Mouse (Mus musculus) midbrain, embryonic 13.5 days (tissue): ENCODE measurements around the gene Chrnb1. TPM values are rescaled to one million over a fixed set of nuclear protein-coding genes. Genes with fewer than 3 reads are reported as not detected.

Experiments
- ATAC-seq: fragments of 200-750 bp; cut with Nextera tagmentation; 2 replicates; pipeline ENCODE4 v1.8.0; 2017; ENCODE audit warnings: mild to moderate bottlenecking, moderate TSS enrichment, moderate library complexity
- H3K27ac ChIP-seq: fragments of 300-500 bp; sonication (generic); 2 replicates; pipeline ENCODE4 v1.5.1; 2015; ENCODE audit warnings: inconsistent platforms, mild to moderate bottlenecking, moderate library complexity
- H3K27me3 ChIP-seq: fragments of 300-500 bp; sonication (generic); 2 replicates; pipeline ENCODE4 v1.6.1; 2015; ENCODE audit warnings: mild to moderate bottlenecking, inconsistent platforms
- H3K36me3 ChIP-seq: fragments of 300-500 bp; sonication (generic); 2 replicates; pipeline ENCODE4 v1.6.1; 2015; ENCODE audit warnings: mild to moderate bottlenecking, inconsistent platforms
- H3K4me1 ChIP-seq: fragments of 300-500 bp; sonication (generic); replicated peaks from 2 replicates; pipeline ENCODE4 v1.6.1; 2015; ENCODE audit warnings: inconsistent platforms
- H3K4me2 ChIP-seq: fragments of 300-500 bp; sonication (generic); replicated peaks from 2 replicates; pipeline ENCODE4 v1.6.1; 2015; ENCODE audit warnings: moderate library complexity, mild to moderate bottlenecking, inconsistent platforms
- H3K4me3 ChIP-seq: fragments of 300-500 bp; sonication (generic); replicated peaks from 2 replicates; pipeline ENCODE4 v1.5.1; 2015; ENCODE audit warnings: mild to moderate bottlenecking, inconsistent platforms
- H3K9ac ChIP-seq: fragments of 300-500 bp; sonication (generic); replicated peaks from 2 replicates; pipeline ENCODE4 v1.6.1; 2015; ENCODE audit warnings: mild to moderate bottlenecking, inconsistent platforms
- H3K9me3 ChIP-seq: fragments of 300-500 bp; sonication (generic); 2 replicates; pipeline ENCODE4 v1.6.1; 2016; ENCODE audit warnings: mild to moderate bottlenecking, inconsistent platforms
- WGBS: fragments of 180-500 bp; shearing (Covaris S2); methylation state at CpG from one replicate; pipeline ENCODE4 v1.1.7; 2015; 5-methylcytosine and 5-hydroxymethylcytosine counted together
- polyA plus RNA-seq: library from polyadenylated mRNA; unstranded; fragments of >200 nt; fragmentation: Nextera tagmentation; extraction: Ambion mirVana; gene quantifications from 2 replicates; pipeline ENCODE4 v1.2.1, GENCODE M21; 2015

Chrnb1 gene
- polyA plus RNA-seq, 1 experiment from 2014 or later = 0.83 TPM

DNA sequence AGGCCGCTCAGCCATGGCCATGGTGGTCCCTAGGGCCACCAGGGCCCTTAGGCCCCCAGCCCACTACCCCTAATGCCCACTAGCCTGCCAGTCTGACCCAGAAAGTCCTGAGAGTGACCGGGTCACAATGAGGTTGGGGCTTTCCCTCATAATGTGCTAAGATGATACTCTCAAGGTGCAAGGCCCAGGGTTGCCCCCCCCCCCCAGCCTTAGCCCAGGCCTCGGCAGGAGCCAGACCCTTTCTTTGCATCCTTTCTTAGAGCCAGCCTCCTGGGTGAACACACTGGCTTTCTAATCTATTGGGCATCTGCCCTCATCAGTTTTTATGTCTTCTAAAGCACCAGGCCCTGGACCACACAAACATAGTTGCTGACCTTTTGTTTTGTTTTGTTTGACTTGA is 26.3 kb upstream of the Chrnb1 start, which contains the start of gene Spem1:
Gene Spem1, minus strand, starts transcription at position 101 of the 400 bp plus-strand sequence.
- H3K27ac ChIP-seq = no peak within 1 kb of the TSS
- H3K4me2 ChIP-seq = no peak within 1 kb of the TSS
- no peak within 1 kb of the TSS for H3K4me3 ChIP-seq
- H3K9ac ChIP-seq = no peak within 1 kb of the TSS
- H3K4me1 ChIP-seq = no peaks in the 10 kb centered on the region
- ATAC-seq = no peak
- H3K27me3 ChIP-seq = no peaks in the 10 kb centered on the region
- H3K9me3 ChIP-seq = peaks cover 5% of the 10 kb centered on the region; the same call in 1 of the 2 replicates
- WGBS = 92% methylated on average over 3 of the region's 3 CpGs
- peaks cover 39% of the 10 kb centered on the region for H3K36me3 ChIP-seq

DNA sequence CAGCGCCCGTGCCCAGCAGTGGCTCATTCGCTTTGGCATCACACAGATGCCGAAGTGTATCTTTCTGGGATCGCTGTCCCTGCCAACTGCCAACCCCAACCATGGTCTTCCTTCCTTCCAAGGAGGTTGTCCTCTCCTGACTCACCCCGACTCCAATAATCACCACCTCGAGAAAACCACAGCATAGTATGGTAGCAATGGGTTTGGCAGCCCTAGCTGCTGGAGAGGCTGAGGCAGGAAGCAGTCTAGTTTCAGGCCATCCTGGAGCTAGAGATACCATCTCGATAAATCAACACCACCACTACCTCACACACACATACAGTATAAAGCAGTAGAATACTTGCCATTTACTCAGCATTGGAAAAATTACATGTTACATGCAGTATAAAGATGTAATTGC is 23.1 kb upstream of the Chrnb1 start:
- Histone ChIP-seq H3K36me3 (peaks cover 6% of the 10 kb centered on the region; the same call in 1 of the 2 replicates), H3K4me3 (no peak overlapping the region), H3K4me2 (no peak overlapping the region), H3K9ac (no peak overlapping the region), H3K27me3 (no peaks in the 10 kb centered on the region), H3K27ac (no peak overlapping the region), H3K4me1 (no peaks in the 10 kb centered on the region), H3K9me3 (peaks cover 5% of the 10 kb centered on the region; the same call in 1 of the 2 replicates)
- 86% methylated on average over 8 of the region's 8 CpGs for WGBS
- no peak for ATAC-seq

DNA sequence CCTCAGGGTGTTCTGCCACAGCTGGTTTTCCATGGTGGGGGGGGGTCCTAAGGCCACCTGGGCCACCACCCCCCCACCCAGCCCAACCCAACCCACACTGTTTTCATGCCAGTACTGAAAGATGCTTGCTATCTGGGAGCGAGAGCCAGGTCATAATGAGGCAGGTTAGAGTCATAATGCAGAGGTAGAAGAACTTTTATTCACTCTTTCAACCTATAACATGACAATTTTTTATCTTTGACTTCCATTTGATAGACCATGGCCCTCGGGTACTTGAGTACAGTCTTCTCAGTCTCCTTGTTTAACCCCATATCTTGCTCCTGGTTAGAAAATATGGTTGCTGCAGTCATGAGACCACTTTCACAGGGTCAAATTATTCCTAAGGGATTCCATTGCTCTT is 22.6 kb upstream of the Chrnb1 start, which contains the start of gene Spem2:
Gene Spem2, minus strand, starts transcription at position 101 of the 400 bp plus-strand sequence.
- Histone ChIP-seq H3K4me1 (no peaks in the 10 kb centered on the region), H3K4me2 (no peak within 1 kb of the TSS), H3K9ac (no peak within 1 kb of the TSS), H3K9me3 (peaks cover 5% of the 10 kb centered on the region; the same call in 1 of the 2 replicates), H3K27ac (no peak within 1 kb of the TSS), H3K4me3 (no peak within 1 kb of the TSS), H3K27me3 (no peaks in the 10 kb centered on the region), H3K36me3 (0 out of 2 replicates have a peak, but pooled peaks cover 2% of the 10 kb centered on the region)
- WGBS = 83% methylated on average over 2 of the region's 2 CpGs
- no peak for ATAC-seq

DNA sequence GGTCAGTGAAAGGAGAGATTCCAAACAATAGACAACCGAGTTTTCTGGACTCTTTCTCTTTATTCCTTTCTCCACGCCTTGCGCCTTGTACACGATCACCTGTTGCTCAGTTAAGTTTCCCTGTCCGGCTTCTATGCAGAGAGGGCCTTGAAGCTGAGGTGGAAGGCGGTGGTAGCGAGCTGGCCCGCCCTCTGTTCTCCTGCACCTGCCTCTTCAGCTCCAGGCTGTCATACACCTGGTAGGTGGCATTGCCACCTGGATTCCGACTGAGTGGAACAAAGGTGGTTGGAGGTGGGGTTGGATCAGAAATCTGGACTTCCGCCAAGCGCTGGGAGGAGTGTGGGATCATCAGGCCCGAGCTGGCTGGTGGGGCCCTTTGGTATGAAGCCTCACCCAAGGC is 20.8 kb upstream of the Chrnb1 start:
- no peaks in the 10 kb centered on the region for H3K36me3 ChIP-seq

DNA sequence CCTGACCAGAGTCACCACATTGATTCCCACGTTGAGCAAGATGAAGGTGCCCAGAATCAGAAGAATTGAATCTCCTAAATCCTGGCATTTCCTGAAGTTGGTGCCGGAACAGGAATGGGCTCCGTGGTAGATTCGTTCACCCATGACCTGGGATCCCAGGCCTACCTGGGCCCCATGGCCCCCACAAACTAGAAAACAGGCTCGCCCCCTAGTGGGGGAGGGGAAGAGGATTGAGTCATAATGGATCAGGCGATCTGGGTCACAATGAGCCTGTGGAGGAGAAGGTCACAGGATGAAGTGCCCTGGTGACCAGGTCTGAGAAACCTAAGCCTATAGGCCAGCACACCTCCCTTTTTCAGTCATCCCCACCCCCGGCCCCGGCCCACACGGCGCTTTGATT is 19.4 kb upstream of the Chrnb1 start, which contains the start of gene Gm39566:
Gene Gm39566, minus strand, starts transcription at position 144 of the 400 bp plus-strand sequence.
- Histone ChIP-seq H3K4me2 (no peak within 1 kb of the TSS), H3K9me3 (peaks cover 5% of the 10 kb centered on the region; the same call in 1 of the 2 replicates), H3K27me3 (no peaks in the 10 kb centered on the region), H3K9ac (no peak within 1 kb of the TSS), H3K27ac (no peak within 1 kb of the TSS), H3K36me3 (no peaks in the 10 kb centered on the region), H3K4me3 (no peak within 1 kb of the TSS), H3K4me1 (no peaks in the 10 kb centered on the region)
- 62% methylated on average over 10 of the region's 10 CpGs for WGBS
- no peak for ATAC-seq

More for the DNA sequence above, 20.8 kb upstream of the Chrnb1 start:
- H3K4me1 ChIP-seq = no peaks in the 10 kb centered on the region
- ATAC-seq = no peak
- H3K4me2 ChIP-seq = no peak overlapping the region
- H3K9ac ChIP-seq = no peak overlapping the region
- peaks cover 5% of the 10 kb centered on the region; the same call in 1 of the 2 replicates for H3K9me3 ChIP-seq
- no peak overlapping the region for H3K4me3 ChIP-seq
- no peak overlapping the region for H3K27ac ChIP-seq
- 93% methylated on average over 12 of the region's 12 CpGs for WGBS
- H3K27me3 ChIP-seq = no peaks in the 10 kb centered on the region

DNA sequence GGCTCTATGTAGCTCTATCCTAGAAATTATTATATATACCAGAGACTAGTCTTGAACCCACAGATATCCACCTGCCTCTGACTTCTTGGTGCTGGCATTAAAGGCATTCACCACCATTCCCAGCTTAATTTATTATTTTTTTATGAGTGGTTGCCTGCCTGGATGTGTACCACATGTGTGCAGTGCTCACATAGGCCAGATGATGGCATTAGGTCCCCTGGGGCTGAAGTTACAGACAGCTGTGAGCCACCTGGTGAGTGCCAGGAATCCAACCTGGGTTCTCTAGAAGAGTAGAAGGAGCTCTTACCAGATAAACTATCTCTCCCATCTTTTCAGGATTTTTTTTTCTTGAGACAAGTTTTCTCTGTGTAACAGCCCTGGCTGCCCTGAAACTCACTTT is 14.5 kb upstream of the Chrnb1 start:
- no peak for ATAC-seq
- Histone ChIP-seq H3K36me3 (no peaks in the 10 kb centered on the region), H3K4me3 (no peak overlapping the region), H3K9ac (no peak overlapping the region), H3K4me1 (0 out of 2 replicates have a peak, but pooled peaks cover 5% of the 10 kb centered on the region), H3K4me2 (no peak overlapping the region), H3K27me3 (peaks cover 17% of the 10 kb centered on the region), H3K27ac (no peak overlapping the region), H3K9me3 (no peaks in the 10 kb centered on the region)

DNA sequence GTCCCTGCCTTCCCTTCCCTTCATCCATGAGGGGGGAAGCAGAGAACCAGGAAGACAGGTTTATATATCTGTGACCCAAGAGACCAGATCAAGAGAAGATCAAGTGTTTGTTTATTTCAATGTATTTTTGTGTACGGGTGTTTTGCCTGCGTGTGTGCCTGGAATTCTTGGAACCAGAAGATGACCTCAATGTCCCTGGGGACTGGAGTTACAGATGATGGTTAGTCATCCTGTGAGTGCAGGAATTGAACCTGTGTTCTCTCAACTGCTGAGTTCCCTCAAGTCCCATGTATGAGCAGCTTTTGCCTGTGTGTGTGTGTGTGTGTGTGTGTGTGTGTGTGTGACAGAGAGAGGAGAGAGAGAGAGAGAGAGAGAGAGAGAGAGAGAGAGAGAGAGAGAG is 11.9 kb upstream of the Chrnb1 start:
- ATAC-seq = no peak
- Histone ChIP-seq H3K36me3 (no peaks in the 10 kb centered on the region), H3K9me3 (no peaks in the 10 kb centered on the region), H3K9ac (no peak overlapping the region), H3K27me3 (peaks cover 32% of the 10 kb centered on the region), H3K4me1 (peaks cover 31% of the 10 kb centered on the region), H3K27ac (no peak overlapping the region), H3K4me2 (no peak overlapping the region), H3K4me3 (no peak overlapping the region)
- 85% methylated on average over 2 of the region's 2 CpGs for WGBS

DNA sequence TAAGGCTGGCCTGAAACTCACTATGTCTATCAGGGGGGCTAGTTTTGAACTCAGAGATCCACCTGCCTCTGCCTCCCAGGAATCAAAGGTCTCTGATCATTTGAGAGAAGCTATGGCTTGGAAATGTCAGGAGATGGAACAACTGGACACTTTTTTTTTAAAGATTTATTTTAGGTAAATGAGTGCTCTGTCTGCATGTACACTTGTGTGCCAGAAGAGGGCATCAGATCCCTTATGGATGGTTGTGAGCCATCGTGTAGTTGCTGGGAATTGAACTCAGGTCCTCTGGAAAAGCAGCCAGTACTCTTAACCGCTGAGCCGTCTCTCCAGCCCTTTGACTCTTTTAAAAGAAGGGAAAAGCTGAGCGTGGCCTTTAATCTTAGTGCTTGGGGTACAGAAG is 10.6 kb upstream of the Chrnb1 start:
- peaks cover 42% of the 10 kb centered on the region for H3K27me3 ChIP-seq
- ATAC-seq = no peak
- H3K36me3 ChIP-seq = no peaks in the 10 kb centered on the region
- H3K27ac ChIP-seq = no peak overlapping the region
- H3K9me3 ChIP-seq = no peaks in the 10 kb centered on the region
- no peak overlapping the region for H3K4me2 ChIP-seq
- H3K4me3 ChIP-seq = no peak overlapping the region
- WGBS = 80% methylated on average over 4 of the region's 4 CpGs
- H3K9ac ChIP-seq = no peak overlapping the region
- H3K4me1 ChIP-seq = peaks cover 44% of the 10 kb centered on the region

DNA sequence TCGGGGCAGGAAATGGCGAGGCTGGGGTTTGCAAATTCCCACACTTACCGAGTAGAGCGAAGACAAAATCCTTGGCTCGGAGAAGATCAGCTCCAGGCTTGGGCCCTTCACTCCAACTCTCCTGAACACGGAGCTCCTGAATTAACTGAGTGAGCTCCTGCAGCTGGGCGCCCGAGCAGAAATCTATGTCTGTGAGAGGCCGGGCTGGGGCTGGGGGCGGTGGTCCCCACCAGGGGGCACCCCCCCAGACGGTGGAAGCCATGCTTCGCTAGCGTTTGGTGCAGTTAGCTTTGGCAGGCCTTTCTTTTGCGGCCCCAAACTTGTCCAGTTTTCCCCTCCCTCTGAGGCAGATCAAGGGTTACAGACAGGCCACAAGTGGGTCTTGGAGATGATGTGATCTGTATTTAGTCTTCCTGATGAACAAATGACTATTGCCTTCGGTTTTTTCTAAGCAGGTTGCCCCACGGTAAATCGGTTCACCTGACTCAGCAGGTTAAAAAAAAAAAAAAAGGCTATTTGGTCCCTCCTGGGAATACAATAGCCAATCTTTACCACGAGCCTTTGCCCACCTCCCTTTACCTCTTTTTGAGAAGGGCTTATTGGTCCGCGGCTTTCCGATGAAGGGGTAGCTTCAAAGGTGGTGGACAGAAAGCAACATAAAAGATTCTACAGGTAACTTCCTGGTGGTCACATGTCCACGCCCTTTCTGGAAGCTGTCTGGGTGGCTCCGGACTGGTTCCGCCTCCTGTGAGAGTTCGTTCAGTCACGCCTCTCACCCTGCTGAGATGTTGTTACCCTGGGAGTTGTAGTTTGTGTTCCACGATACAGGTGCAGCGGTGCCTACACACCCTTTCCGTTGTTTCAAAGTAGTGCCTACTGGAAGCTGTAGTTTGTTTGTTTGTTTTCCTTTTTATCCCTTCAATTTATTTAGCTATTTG is 9.5 kb upstream of the Chrnb1 start, which contains the start of gene Tmem102:
Gene Tmem102, minus strand, starts transcription at position 653 of the 938 bp plus-strand sequence.
- peak within 1 kb of the TSS; percentile 19; the same call in 1 of the 2 replicates for H3K9ac ChIP-seq
- WGBS = 6% methylated on average over 29 of the region's 29 CpGs
- peaks cover 44% of the 10 kb centered on the region for H3K27me3 ChIP-seq
- H3K4me1 ChIP-seq = peaks cover 49% of the 10 kb centered on the region
- H3K9me3 ChIP-seq = no peaks in the 10 kb centered on the region
- H3K27ac ChIP-seq = no peak within 1 kb of the TSS
- peak within 1 kb of the TSS; percentile 59; the same call in 1 of the 2 replicates for H3K4me3 ChIP-seq
- no peaks in the 10 kb centered on the region for H3K36me3 ChIP-seq
- H3K4me2 ChIP-seq = peak within 1 kb of the TSS; percentile 97
- ATAC-seq = no peak

DNA sequence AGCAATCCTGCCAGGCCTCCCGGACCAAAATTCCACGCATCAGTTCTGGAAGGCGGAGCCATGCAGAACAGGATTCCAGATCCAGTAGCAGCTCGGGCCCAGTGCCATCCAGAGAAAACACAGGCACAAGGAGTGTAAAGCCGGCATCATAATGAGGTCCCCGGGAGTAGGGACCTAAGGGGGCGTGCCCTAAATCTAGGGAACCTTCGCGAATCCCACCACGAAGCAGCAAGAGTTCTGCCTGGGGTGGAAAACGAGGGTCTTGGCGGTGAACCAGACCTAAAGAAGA is 8.9 kb upstream of the Chrnb1 start:
- peaks cover 44% of the 10 kb centered on the region for H3K27me3 ChIP-seq
- no peaks in the 10 kb centered on the region for H3K36me3 ChIP-seq
- no peak for ATAC-seq
- peak overlapping the region; percentile 97 for H3K4me2 ChIP-seq
- H3K9ac ChIP-seq = peak overlapping the region; percentile 19; the same call in 1 of the 2 replicates
- 6% methylated on average over 12 of the region's 12 CpGs for WGBS
- H3K4me3 ChIP-seq = peak overlapping the region; percentile 59; the same call in 1 of the 2 replicates
- no peaks in the 10 kb centered on the region for H3K9me3 ChIP-seq
- H3K27ac ChIP-seq = no peak overlapping the region
- peaks cover 56% of the 10 kb centered on the region for H3K4me1 ChIP-seq

DNA sequence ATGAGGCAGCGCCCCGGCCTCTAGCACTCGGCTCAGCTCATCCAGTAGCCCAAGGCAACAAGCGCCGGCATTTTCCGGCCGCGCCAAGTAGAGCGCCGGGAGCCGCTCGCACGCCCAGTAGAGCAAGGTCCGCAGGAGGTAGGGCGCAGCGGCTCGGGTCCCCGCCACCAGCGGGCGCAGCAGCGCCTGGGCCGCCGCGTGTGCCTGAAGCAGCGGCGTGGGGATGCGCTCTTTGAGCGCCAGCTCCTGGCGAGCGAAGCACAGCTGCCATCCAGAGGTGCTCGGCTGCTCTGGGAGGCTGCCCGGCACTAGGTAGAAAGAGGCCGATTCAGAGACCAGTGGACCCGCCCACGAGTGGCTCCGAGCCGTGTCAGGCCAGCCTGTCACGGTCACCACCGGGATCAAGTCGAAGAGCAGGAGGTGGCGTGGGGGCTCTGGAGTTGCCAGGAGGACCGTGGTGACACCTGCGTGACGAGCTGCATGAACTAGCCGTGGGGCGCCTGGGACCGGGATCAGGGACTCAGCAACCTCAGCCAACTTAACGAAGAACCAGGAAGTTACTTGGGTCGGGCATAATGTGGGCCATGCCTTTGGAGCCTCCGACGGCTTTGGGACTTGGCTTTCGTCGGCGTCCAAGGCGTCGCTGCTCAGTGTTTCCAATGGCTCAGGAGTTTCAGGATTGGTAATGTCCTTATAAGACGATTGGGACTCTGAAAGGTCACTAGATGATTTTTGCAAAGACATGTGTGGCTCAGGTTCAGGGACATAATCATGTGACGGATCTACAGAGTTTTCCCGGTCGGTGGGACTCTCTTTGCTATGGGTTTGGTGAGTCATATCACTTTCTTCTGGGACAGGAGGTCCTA is 8.3 kb upstream of the Chrnb1 start:
- no peaks in the 10 kb centered on the region for H3K9me3 ChIP-seq
- H3K9ac ChIP-seq = peak overlapping the region; percentile 81
- WGBS = 1% methylated on average over 60 of the region's 60 CpGs
- ATAC-seq = peak; percentile 40
- peak overlapping the region; percentile 64 for H3K27ac ChIP-seq
- H3K4me1 ChIP-seq = peaks cover 61% of the 10 kb centered on the region
- peak overlapping the region; percentile 59 for H3K4me3 ChIP-seq
- H3K27me3 ChIP-seq = peaks cover 44% of the 10 kb centered on the region
- no peaks in the 10 kb centered on the region for H3K36me3 ChIP-seq
- H3K4me2 ChIP-seq = peak overlapping the region; percentile 97
